Mouse (Mus musculus) cerebellum, adult 9-11 months (tissue): Measurements from ENCODE around the gene Snx8.
"Not testable (repeated sequence)": the region's sequence is repeated elsewhere in the genome, so short reads cannot be mapped to it uniquely, and the experiment has no call there.

ENCODE experiments used
- DNase-seq: peaks from one replicate; pipeline ENCODE4 v3.0.0; 2022

The Snx8 gene

GRCm38 (mm10) chr5:140383559-140383958 is 5.5 kb downstream of the Snx8 start:
- DNase-seq, result no peak

- no peak for DNase-seq
Measured at GRCm38 (mm10) chr5:140382688-140383087, 6.4 kb downstream of the Snx8 start.

GRCm38 (mm10) chr5:140381156-140381555 is 7.9 kb downstream of the Snx8 start:
- no peak for DNase-seq

- no peak for DNase-seq
Measured at GRCm38 (mm10) chr5:140379299-140379698, 9.8 kb downstream of the Snx8 start.

- no peak for DNase-seq
Measured at GRCm38 (mm10) chr5:140378121-140378853, 10.8 kb downstream of the Snx8 start.

- DNase-seq, result no peak
Measured at GRCm38 (mm10) chr5:140375249-140375829, 13.7 kb downstream of the Snx8 start.

- DNase-seq, result no peak
Measured at GRCm38 (mm10) chr5:140374226-140374625, 14.8 kb downstream of the Snx8 start.

- DNase-seq, result no peak
Measured at GRCm38 (mm10) chr5:140373711-140374110, 15.4 kb downstream of the Snx8 start.

GRCm38 (mm10) chr5:140371671-140372070 is 17.4 kb downstream of the Snx8 start:
- DNase-seq, result no peak

- no peak for DNase-seq
Measured at GRCm38 (mm10) chr5:140370446-140371254, 18.4 kb downstream of the Snx8 start.

- DNase-seq, result no peak
Measured at GRCm38 (mm10) chr5:140369466-140369865, 19.6 kb downstream of the Snx8 start.

GRCm38 (mm10) chr5:140368926-140369325 is 20.1 kb downstream of the Snx8 start:
- no peak for DNase-seq

- not testable (repeated sequence) for DNase-seq
Measured at GRCm38 (mm10) chr5:140368126-140368525, 20.9 kb downstream of the Snx8 start.

GRCm38 (mm10) chr5:140364415-140364814 is 24.6 kb downstream of the Snx8 start:
- DNase-seq, result no peak

GRCm38 (mm10) chr5:140359930-140360674 is 29.0 kb downstream of the Snx8 start:
- no peak for DNase-seq

GRCm38 (mm10) chr5:140357466-140357865 is 31.6 kb downstream of the Snx8 start:
- no peak for DNase-seq

- no peak for DNase-seq
Measured at GRCm38 (mm10) chr5:140355934-140356333, 33.1 kb downstream of the Snx8 start.

- DNase-seq, result no peak
Measured at GRCm38 (mm10) chr5:140352352-140352751, 36.7 kb downstream of the Snx8 start.

GRCm38 (mm10) chr5:140350731-140351497 is 38.1 kb downstream of the Snx8 start:
- DNase-seq, result no peak

- no peak for DNase-seq
Measured at GRCm38 (mm10) chr5:140349882-140350281, 39.2 kb downstream of the Snx8 start.

- DNase-seq, result no peak
Measured at GRCm38 (mm10) chr5:140346050-140346449, 43.0 kb downstream of the Snx8 start.

GRCm38 (mm10) chr5:140345244-140345643 is 43.8 kb downstream of the Snx8 start:
- DNase-seq, result no peak
